Mouse (Mus musculus): Measurements from ENCODE around the gene Wdr83. TPM values are rescaled to one million over a fixed set of nuclear protein-coding genes. Genes with fewer than 3 reads are reported as not detected.
A peak's percentile ranks its signal among the peaks of the same experiment; 100 is the strongest.

The Wdr83 gene
- total RNA-seq, 2 experiments from 2014 or later = 23.5 to 44.3 TPM

- no peak for ATAC-seq (replicated peaks; ENCODE audit: poor library complexity)
Observed at GRCm38 (mm10) chr8:85035728-85036310, 45.3 kb downstream of the Wdr83 start.

GRCm38 (mm10) chr8:85035165-85035727 is 45.9 kb downstream of the Wdr83 start:
- no peak for ATAC-seq (replicated peaks; ENCODE audit: poor library complexity)

- peak; percentile 26 for ATAC-seq (replicated peaks; ENCODE audit: poor library complexity)
Observed at GRCm38 (mm10) chr8:85034764-85035163, 46.3 kb downstream of the Wdr83 start.

- ATAC-seq (replicated peaks; ENCODE audit: poor library complexity) = no peak
Observed at GRCm38 (mm10) chr8:85033867-85034266, 47.2 kb downstream of the Wdr83 start.

GRCm38 (mm10) chr8:85032622-85033311 is 48.3 kb downstream of the Wdr83 start:
- ATAC-seq (replicated peaks; ENCODE audit: poor library complexity) = no peak

GRCm38 (mm10) chr8:85029271-85029670 is 51.8 kb downstream of the Wdr83 start:
- ATAC-seq (replicated peaks; ENCODE audit: poor library complexity) = no peak

- ATAC-seq (replicated peaks; ENCODE audit: poor library complexity) = no peak
Observed at GRCm38 (mm10) chr8:85027922-85028321, 53.2 kb downstream of the Wdr83 start.

- ATAC-seq (replicated peaks; ENCODE audit: poor library complexity) = no peak
Observed at GRCm38 (mm10) chr8:85027516-85027855, 53.6 kb downstream of the Wdr83 start.

GRCm38 (mm10) chr8:85026670-85027515 is 54.2 kb downstream of the Wdr83 start, which contains the start of gene Trir:
Gene Trir, plus strand, starts transcription at chr8:85026823.
- ATAC-seq (replicated peaks; ENCODE audit: poor library complexity) = peak; percentile 84

- ATAC-seq (replicated peaks; ENCODE audit: poor library complexity) = peak; percentile 87
Observed at GRCm38 (mm10) chr8:85025098-85025932, 55.8 kb downstream of the Wdr83 start, which contains the start of gene Asna1. Gene Asna1, minus strand, starts transcription at chr8:85025281.

Other genes with a start within 250 kb of the Wdr83 start
- gene Gadd45gip1, start 249.8 kb downstream of the Wdr83 start, total RNA-seq (2015) = 21.4 and 21.9 TPM in 2 replicates
- gene Gadd45gip1, start 249.8 kb downstream of the Wdr83 start, total RNA-seq (2017) = 51.2 and 57.4 TPM in 2 replicates
- gene Rad23a, start 240.6 kb downstream of the Wdr83 start, total RNA-seq (2015) = 30.2 and 34.4 TPM in 2 replicates
- gene Rad23a, start 240.6 kb downstream of the Wdr83 start, total RNA-seq (2017) = 26.2 and 26.3 TPM in 2 replicates
- 1,060 and 1,133 TPM in 2 replicates for gene Calr, start 234.4 kb downstream of the Wdr83 start, total RNA-seq (2015)
- gene Calr, start 234.4 kb downstream of the Wdr83 start, total RNA-seq (2017) = 4,756 and 5,574 TPM in 2 replicates
- gene Farsa, start 224.3 kb downstream of the Wdr83 start, total RNA-seq (2015) = 33.3 and 51.2 TPM in 2 replicates
- gene Farsa, start 224.3 kb downstream of the Wdr83 start, total RNA-seq (2017) = 173 and 193 TPM in 2 replicates
- gene Syce2, start 209.2 kb downstream of the Wdr83 start, total RNA-seq (2015) = 248 and 250 TPM in 2 replicates
- gene Syce2, start 209.2 kb downstream of the Wdr83 start, total RNA-seq (2017) = 130 and 139 TPM in 2 replicates
- gene Gcdh, start 187.4 kb downstream of the Wdr83 start, total RNA-seq (2015) = 17.4 and 19.0 TPM in 2 replicates
- 27.8 TPM in 2 replicates for gene Gcdh, start 187.4 kb downstream of the Wdr83 start, total RNA-seq (2017)
- gene Klf1, start 179.4 kb downstream of the Wdr83 start, total RNA-seq (2015) = 12.3 and 22.4 TPM in 2 replicates
- 14.0 and 30.8 TPM in 2 replicates for gene Klf1, start 179.4 kb downstream of the Wdr83 start, total RNA-seq (2017)
- gene Dnase2a, start 172.7 kb downstream of the Wdr83 start, total RNA-seq (2015) = 16.8 and 23.7 TPM in 2 replicates
- 52.7 and 73.5 TPM in 2 replicates for gene Dnase2a, start 172.7 kb downstream of the Wdr83 start, total RNA-seq (2017)
- gene Mast1, start 143.9 kb downstream of the Wdr83 start, total RNA-seq (2015) = not detected in 2 replicates
- gene Mast1, start 143.9 kb downstream of the Wdr83 start, total RNA-seq (2017) = 0.03 TPM in 1 of 2 replicates, not detected in the other
- gene Rtbdn, start 134.3 kb downstream of the Wdr83 start, total RNA-seq (2015) = not detected in 2 replicates
- not detected in 2 replicates for gene Rtbdn, start 134.3 kb downstream of the Wdr83 start, total RNA-seq (2017)
- gene Gm49661, start 111.9 kb downstream of the Wdr83 start, total RNA-seq (2015) = not detected in 2 replicates
- gene Gm49661, start 111.9 kb downstream of the Wdr83 start, total RNA-seq (2017) = not detected in 2 replicates
- gene Prdx2, start 111.7 kb downstream of the Wdr83 start, total RNA-seq (2015) = 266 and 310 TPM in 2 replicates
- 340 and 388 TPM in 2 replicates for gene Prdx2, start 111.7 kb downstream of the Wdr83 start, total RNA-seq (2017)
- 136 and 178 TPM in 2 replicates for gene Rnaseh2a, start 111.5 kb downstream of the Wdr83 start, total RNA-seq (2015)
- 109 and 162 TPM in 2 replicates for gene Rnaseh2a, start 111.5 kb downstream of the Wdr83 start, total RNA-seq (2017)
- gene Junb, start 102.6 kb downstream of the Wdr83 start, total RNA-seq (2015) = 14.7 and 26.1 TPM in 2 replicates
- gene Junb, start 102.6 kb downstream of the Wdr83 start, total RNA-seq (2017) = 38.9 and 57.5 TPM in 2 replicates
- 1.9 and 3.8 TPM in 2 replicates for gene Hook2, start 90.7 kb downstream of the Wdr83 start, total RNA-seq (2015)
- 7.2 and 8.5 TPM in 2 replicates for gene Hook2, start 90.7 kb downstream of the Wdr83 start, total RNA-seq (2017)
- gene Best2, start 66.8 kb downstream of the Wdr83 start, total RNA-seq (2015) = not detected in 2 replicates
- not detected in 2 replicates for gene Best2, start 66.8 kb downstream of the Wdr83 start, total RNA-seq (2017)
- 68.4 and 69.0 TPM in 2 replicates for gene Asna1, start 56.0 kb downstream of the Wdr83 start, total RNA-seq (2015)
- gene Asna1, start 56.0 kb downstream of the Wdr83 start, total RNA-seq (2017) = 78.2 and 83.7 TPM in 2 replicates
- gene Trir, start 54.5 kb downstream of the Wdr83 start, total RNA-seq (2015) = 132 and 138 TPM in 2 replicates
- 212 and 224 TPM in 2 replicates for gene Trir, start 54.5 kb downstream of the Wdr83 start, total RNA-seq (2017)
- gene Tnpo2, start 44.4 kb downstream of the Wdr83 start, total RNA-seq (2015) = 16.2 and 16.7 TPM in 2 replicates
- 20.4 and 22.0 TPM in 2 replicates for gene Tnpo2, start 44.4 kb downstream of the Wdr83 start, total RNA-seq (2017)
- gene Fbxw9, start 21.3 kb downstream of the Wdr83 start, total RNA-seq (2015) = 4.4 and 4.9 TPM in 2 replicates
- gene Fbxw9, start 21.3 kb downstream of the Wdr83 start, total RNA-seq (2017) = 3.2 and 3.5 TPM in 2 replicates
- gene Gm5741, start 13.3 kb downstream of the Wdr83 start, total RNA-seq (2015) = not detected in 2 replicates
- gene Gm5741, start 13.3 kb downstream of the Wdr83 start, total RNA-seq (2017) = not detected in 2 replicates
- 60.4 and 69.7 TPM in 2 replicates for gene Dhps, start 9.5 kb downstream of the Wdr83 start, total RNA-seq (2015)
- gene Dhps, start 9.5 kb downstream of the Wdr83 start, total RNA-seq (2017) = 24.6 and 24.7 TPM in 2 replicates
- gene Wdr83os, start 566 bp downstream of the Wdr83 start, total RNA-seq (2015) = 159 and 193 TPM in 2 replicates
- gene Wdr83os, start 566 bp downstream of the Wdr83 start, total RNA-seq (2017) = 40.3 and 41.4 TPM in 2 replicates
- gene Man2b1, start 2.0 kb upstream of the Wdr83 start, total RNA-seq (2015) = 86.9 and 95.2 TPM in 2 replicates
- 60.2 and 69.6 TPM in 2 replicates for gene Man2b1, start 2.0 kb upstream of the Wdr83 start, total RNA-seq (2017)
- not detected in 2 replicates for gene Zfp791, start 41.8 kb upstream of the Wdr83 start, total RNA-seq (2015)
- gene Zfp791, start 41.8 kb upstream of the Wdr83 start, total RNA-seq (2017) = not detected in 2 replicates
- not detected in 2 replicates for gene Cks1brt, start 70.6 kb upstream of the Wdr83 start, total RNA-seq (2015)
- 0.08 TPM in 1 of 2 replicates, not detected in the other for gene Cks1brt, start 70.6 kb upstream of the Wdr83 start, total RNA-seq (2017)
- not detected in 2 replicates for gene Olfr371, start 144.7 kb upstream of the Wdr83 start, total RNA-seq (2015)
- gene Olfr371, start 144.7 kb upstream of the Wdr83 start, total RNA-seq (2017) = not detected in 2 replicates
- 98.8 and 124 TPM in 2 replicates for gene Orc6, start 218.3 kb upstream of the Wdr83 start, total RNA-seq (2015)
- gene Orc6, start 218.3 kb upstream of the Wdr83 start, total RNA-seq (2017) = 91.7 and 102 TPM in 2 replicates
- 140 and 146 TPM in 2 replicates for gene Vps35, start 218.5 kb upstream of the Wdr83 start, total RNA-seq (2015)
- 123 and 137 TPM in 2 replicates for gene Vps35, start 218.5 kb upstream of the Wdr83 start, total RNA-seq (2017)

Measured in megakaryocyte progenitor cell, adult 5-6 weeks (primary cell).